Mouse (Mus musculus) adrenal gland, postnatal 36 days (tissue): ENCODE measurements around the gene E4f1. TPM values are rescaled to one million over a fixed set of nuclear protein-coding genes. Genes with fewer than 3 reads are reported as not detected.
"Not testable (repeated sequence)": the region's sequence is repeated elsewhere in the genome, so short reads cannot be mapped to it uniquely, and the experiment has no call there.

Experiments used
- DNase-seq, 2 experiments: peaks; one replicate each; pipeline ENCODE4 v3.0.0; 2021; ENCODE audit warnings: mixed read lengths in 1 of 2
- total RNA-seq, 2 experiments: library from RNA; stranded (reverse); gene quantifications; 2 replicates each; pipeline ENCODE4 v1.2.3; 2021

E4f1 gene
- total RNA-seq, 2 experiments from 2014 or later = 16.8 to 20.2 TPM

GRCm38 (mm10) chr17:24461580-24461979, 8.5 kb downstream of the E4f1 start:
- DNase-seq = no peak

GRCm38 (mm10) chr17:24455523-24456206, 14.4 kb downstream of the E4f1 start:
- DNase-seq = not testable (repeated sequence)

- DNase-seq = peak; percentile 99 to 100
Observed at GRCm38 (mm10) chr17:24454756-24455522, 15.2 kb downstream of the E4f1 start.

- no peak for DNase-seq
Observed at GRCm38 (mm10) chr17:24454218-24454755, 15.8 kb downstream of the E4f1 start.

GRCm38 (mm10) chr17:24453372-24453771, 16.7 kb downstream of the E4f1 start:
- no peak for DNase-seq

GRCm38 (mm10) chr17:24451220-24451619, 18.9 kb downstream of the E4f1 start:
- no peak for DNase-seq

- DNase-seq = no peak
Observed at GRCm38 (mm10) chr17:24449507-24449906, 20.6 kb downstream of the E4f1 start.

- no peak for DNase-seq
Observed at GRCm38 (mm10) chr17:24446590-24446989, 23.5 kb downstream of the E4f1 start.

- no peak for DNase-seq
Observed at GRCm38 (mm10) chr17:24443409-24443808, 26.7 kb downstream of the E4f1 start.

GRCm38 (mm10) chr17:24442632-24443155, 27.4 kb downstream of the E4f1 start, which contains the start of gene Dnase1l2:
Gene Dnase1l2, minus strand, starts transcription at chr17:24443105.
- no peak for DNase-seq

- no peak for DNase-seq
Observed at GRCm38 (mm10) chr17:24442107-24442506, 28.0 kb downstream of the E4f1 start.

GRCm38 (mm10) chr17:24441148-24441547, 29.0 kb downstream of the E4f1 start:
- DNase-seq = no peak

GRCm38 (mm10) chr17:24440377-24440776, 29.7 kb downstream of the E4f1 start:
- peak; percentile 30 for DNase-seq

GRCm38 (mm10) chr17:24437016-24437415, 33.1 kb downstream of the E4f1 start:
- DNase-seq = no peak

- DNase-seq = peak; percentile 38 to 66
Observed at GRCm38 (mm10) chr17:24429201-24429983, 40.7 kb downstream of the E4f1 start.

GRCm38 (mm10) chr17:24427170-24427557, 42.9 kb downstream of the E4f1 start:
- peak in 1 of 2 experiments; percentile 30 for DNase-seq

- peak; percentile 99 for DNase-seq
Observed at GRCm38 (mm10) chr17:24426471-24427169, 43.5 kb downstream of the E4f1 start, which contains the start of gene Eci1. Gene Eci1, plus strand, starts transcription at chr17:24426641.

- DNase-seq = no peak
Observed at GRCm38 (mm10) chr17:24425905-24426304, 44.2 kb downstream of the E4f1 start.

- not testable (repeated sequence) for DNase-seq
Observed at GRCm38 (mm10) chr17:24425326-24425725, 44.8 kb downstream of the E4f1 start.

GRCm38 (mm10) chr17:24424489-24424888, 45.6 kb downstream of the E4f1 start:
- DNase-seq = no peak

- no peak for DNase-seq
Observed at GRCm38 (mm10) chr17:24423114-24423513, 47.0 kb downstream of the E4f1 start.
